Mouse (Mus musculus): ENCODE measurements at regions not wholly inside any gene's neighbourhood (a gene's known extent, or its start where the extent isn't known, plus 50 kb on each side); places are given as distances from the start of the nearest gene placed in this dataset.

DNA sequence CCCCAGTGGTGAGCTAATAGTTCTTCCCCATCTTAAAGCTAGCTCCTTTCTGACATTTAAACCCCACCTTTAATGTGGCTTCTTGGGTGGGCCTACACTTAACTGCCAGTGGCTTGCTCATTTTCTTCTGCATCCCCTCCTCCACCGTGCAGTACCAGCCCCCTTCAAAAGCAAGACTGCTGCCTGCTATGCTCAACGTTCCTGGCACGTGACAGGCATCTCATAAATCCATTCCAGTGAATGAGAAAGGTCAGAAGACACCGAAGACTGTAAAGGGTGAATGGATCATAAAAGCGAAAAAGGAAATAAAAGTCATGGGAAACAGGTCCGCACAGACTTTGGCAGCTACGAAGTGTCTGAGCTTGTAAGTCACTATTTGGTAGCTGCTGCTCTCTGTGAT is 212.8 kb upstream of the Prok2 start:
- Histone ChIP-seq H3K27me3 (no peaks in the 10 kb centered on the region), H3K4me1 (replicated peaks) (peaks cover 5% of the 10 kb centered on the region), H3K9me3 (no peaks in the 10 kb centered on the region), H3K9ac (no peak overlapping the region), H3K4me2 (no peak overlapping the region), H3K27ac (replicated peaks) (no peak overlapping the region), H3K4me3 (no peak overlapping the region), H3K36me3 (no peaks in the 10 kb centered on the region)
- WGBS: 55% methylated on average over 7 of the region's 7 CpGs
- no peak for ATAC-seq (ENCODE audit: low FRiP score, low read depth)

DNA sequence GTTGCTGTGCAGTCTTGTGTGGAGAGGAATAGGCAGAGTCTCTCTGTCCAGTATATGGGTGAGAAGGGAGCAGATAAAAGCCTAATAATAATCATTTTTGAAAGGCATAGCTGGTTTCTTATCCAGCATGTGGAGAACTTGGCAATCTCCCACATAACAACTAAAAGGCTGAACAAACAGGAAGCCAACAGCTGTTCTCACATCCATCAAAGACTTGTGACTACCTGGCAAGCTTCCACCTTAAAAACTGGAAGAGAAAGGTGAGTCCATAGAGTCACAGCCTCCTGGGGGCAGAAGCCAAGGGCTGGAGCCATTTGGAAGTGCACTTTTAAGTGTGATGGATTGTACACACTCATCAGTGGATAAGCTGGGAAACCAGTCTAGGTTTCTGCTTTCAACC is 210.5 kb upstream of the Prok2 start:
- peaks cover 10% of the 10 kb centered on the region for H3K4me1 ChIP-seq (replicated peaks)
- H3K36me3 ChIP-seq: no peaks in the 10 kb centered on the region
- no peak overlapping the region for H3K9ac ChIP-seq
- H3K27me3 ChIP-seq: no peaks in the 10 kb centered on the region
- no peak for ATAC-seq (ENCODE audit: low FRiP score, low read depth)
- no peak overlapping the region for H3K4me3 ChIP-seq
- H3K4me2 ChIP-seq: no peak overlapping the region
- no peaks in the 10 kb centered on the region for H3K9me3 ChIP-seq
- no peak overlapping the region for H3K27ac ChIP-seq (replicated peaks)

DNA sequence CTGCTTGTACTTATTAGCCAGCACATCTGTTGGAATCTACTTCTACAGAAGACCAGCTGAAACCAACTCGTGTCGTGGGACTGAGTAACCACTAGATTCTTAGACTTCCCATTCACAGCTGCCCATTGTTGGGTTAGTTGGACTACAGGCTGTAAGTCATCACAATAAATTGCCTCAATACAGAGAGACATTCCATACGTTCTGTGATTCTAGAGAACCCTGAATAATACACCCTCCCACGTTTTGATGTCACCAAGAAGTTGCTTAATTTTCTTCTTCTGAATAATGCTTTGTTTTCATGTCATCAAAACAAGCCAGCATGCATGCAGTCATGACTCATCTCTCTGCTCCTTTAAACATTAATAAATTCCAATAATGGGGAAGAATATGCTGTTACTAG is 209.2 kb upstream of the Prok2 start:
- H3K4me3 ChIP-seq: no peak overlapping the region
- no peak overlapping the region for H3K27ac ChIP-seq (replicated peaks)
- 87% methylated on average over 4 of the region's 4 CpGs for WGBS
- H3K4me2 ChIP-seq: no peak overlapping the region
- no peaks in the 10 kb centered on the region for H3K27me3 ChIP-seq
- ATAC-seq (ENCODE audit: low FRiP score, low read depth): no peak
- peaks cover 10% of the 10 kb centered on the region for H3K4me1 ChIP-seq (replicated peaks)
- H3K9ac ChIP-seq: no peak overlapping the region
- H3K9me3 ChIP-seq: no peaks in the 10 kb centered on the region
- H3K36me3 ChIP-seq: no peaks in the 10 kb centered on the region

DNA sequence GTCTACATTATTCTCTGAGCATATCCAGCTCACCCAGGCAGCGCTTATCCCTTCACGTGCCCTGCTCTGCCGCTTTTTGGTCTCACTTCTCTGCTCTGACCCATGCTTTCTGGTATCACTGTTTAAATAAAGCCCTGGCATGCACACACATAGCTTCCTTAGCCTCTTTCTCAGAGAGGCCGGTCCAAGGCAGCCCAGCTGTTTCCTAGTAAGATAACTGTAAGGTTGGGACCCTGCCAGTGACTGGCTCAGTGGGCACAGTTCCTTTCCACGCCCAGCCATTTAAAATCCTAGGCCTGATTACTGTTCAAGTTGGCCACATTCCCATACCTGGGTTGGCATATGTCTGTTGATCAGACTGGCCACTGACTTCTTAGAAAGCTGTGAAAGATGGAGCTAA is 208.2 kb upstream of the Prok2 start:
- no peaks in the 10 kb centered on the region for H3K9me3 ChIP-seq
- no peaks in the 10 kb centered on the region for H3K27me3 ChIP-seq
- H3K36me3 ChIP-seq: no peaks in the 10 kb centered on the region
- 65% methylated on average over 5 of the region's 5 CpGs for WGBS
- no peak overlapping the region for H3K4me2 ChIP-seq
- no peak overlapping the region for H3K4me3 ChIP-seq
- ATAC-seq (ENCODE audit: low FRiP score, low read depth): peak; percentile 61
- no peak overlapping the region for H3K27ac ChIP-seq (replicated peaks)
- H3K4me1 ChIP-seq (replicated peaks): peaks cover 10% of the 10 kb centered on the region
- H3K9ac ChIP-seq: no peak overlapping the region

DNA sequence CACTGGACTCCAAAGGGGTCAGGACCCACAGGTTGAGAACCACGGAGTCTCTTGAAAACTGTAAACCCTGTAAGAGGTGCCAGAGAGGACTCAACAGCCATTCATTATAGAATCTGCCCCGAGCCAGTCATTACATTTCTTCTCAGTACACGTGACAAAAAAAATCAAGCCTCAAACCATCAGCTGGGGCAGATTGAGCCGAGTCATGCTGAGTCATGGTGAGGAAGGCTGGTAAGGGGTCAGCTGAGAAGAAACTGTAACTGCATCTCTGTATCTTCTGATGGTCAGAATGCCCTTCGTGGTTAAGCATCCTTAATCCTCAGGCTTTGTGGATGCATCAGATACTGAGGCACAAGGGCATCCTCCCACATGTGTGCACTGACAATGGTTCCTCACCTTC is 207.2 kb upstream of the Prok2 start:
- Histone ChIP-seq H3K27me3 (no peaks in the 10 kb centered on the region), H3K27ac (replicated peaks) (no peak overlapping the region), H3K4me3 (no peak overlapping the region), H3K4me1 (replicated peaks) (peaks cover 10% of the 10 kb centered on the region), H3K36me3 (no peaks in the 10 kb centered on the region), H3K9ac (no peak overlapping the region), H3K4me2 (no peak overlapping the region), H3K9me3 (no peaks in the 10 kb centered on the region)
- no peak for ATAC-seq (ENCODE audit: low FRiP score, low read depth)
- WGBS: 80% methylated on average over 5 of the region's 5 CpGs

DNA sequence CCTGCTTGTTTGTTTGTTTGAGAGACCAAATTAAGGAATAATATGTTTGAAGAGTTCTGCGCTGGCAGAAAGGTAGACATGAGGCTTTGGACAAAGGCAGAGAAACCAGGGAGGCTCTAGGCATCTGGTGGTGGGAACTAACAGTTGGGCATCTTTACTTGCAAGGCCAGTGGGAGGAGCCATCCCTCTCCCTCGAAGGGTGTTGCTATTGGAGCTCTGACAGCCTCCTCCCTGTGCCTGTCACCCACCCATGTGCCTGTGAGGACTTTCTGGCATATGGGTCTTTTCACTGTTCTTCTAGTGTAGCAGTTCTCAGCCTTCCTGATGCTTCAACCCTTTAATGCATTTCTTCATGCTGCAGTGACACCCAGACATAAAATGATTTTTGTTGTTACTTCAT is 206.7 kb upstream of the Prok2 start:
- Histone ChIP-seq H3K4me2 (no peak overlapping the region), H3K27ac (replicated peaks) (no peak overlapping the region), H3K27me3 (no peaks in the 10 kb centered on the region), H3K9me3 (no peaks in the 10 kb centered on the region), H3K36me3 (no peaks in the 10 kb centered on the region), H3K4me1 (replicated peaks) (peaks cover 10% of the 10 kb centered on the region), H3K9ac (no peak overlapping the region), H3K4me3 (no peak overlapping the region)
- ATAC-seq (ENCODE audit: low FRiP score, low read depth): no peak
- 45% methylated on average over 2 of the region's 2 CpGs for WGBS

DNA sequence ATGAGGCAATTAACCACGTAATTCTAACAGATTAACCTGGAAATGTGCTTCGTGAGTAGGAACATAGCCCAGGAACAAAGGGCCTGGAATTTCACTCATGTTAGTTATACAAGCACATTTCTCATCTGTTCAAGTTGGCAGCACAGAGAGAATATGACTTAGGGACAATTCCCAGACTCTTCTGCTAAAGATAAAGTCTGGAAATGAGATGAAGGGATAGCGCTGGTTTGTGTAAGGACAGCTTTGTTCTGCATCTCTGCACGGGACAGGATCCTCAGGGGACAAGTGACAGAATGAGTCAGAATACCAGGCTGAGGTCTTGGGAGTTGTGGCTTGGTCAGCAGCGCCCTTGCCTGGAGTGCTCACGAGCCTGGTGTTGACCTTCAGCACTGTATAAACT is 206.2 kb upstream of the Prok2 start:
- ATAC-seq (ENCODE audit: low FRiP score, low read depth): no peak
- no peaks in the 10 kb centered on the region for H3K27me3 ChIP-seq
- H3K9ac ChIP-seq: no peak overlapping the region
- no peak overlapping the region for H3K4me2 ChIP-seq
- H3K4me1 ChIP-seq (replicated peaks): peaks cover 10% of the 10 kb centered on the region
- no peaks in the 10 kb centered on the region for H3K36me3 ChIP-seq
- H3K4me3 ChIP-seq: no peak overlapping the region
- 63% methylated on average over 6 of the region's 6 CpGs for WGBS
- H3K27ac ChIP-seq (replicated peaks): no peak overlapping the region
- H3K9me3 ChIP-seq: no peaks in the 10 kb centered on the region

DNA sequence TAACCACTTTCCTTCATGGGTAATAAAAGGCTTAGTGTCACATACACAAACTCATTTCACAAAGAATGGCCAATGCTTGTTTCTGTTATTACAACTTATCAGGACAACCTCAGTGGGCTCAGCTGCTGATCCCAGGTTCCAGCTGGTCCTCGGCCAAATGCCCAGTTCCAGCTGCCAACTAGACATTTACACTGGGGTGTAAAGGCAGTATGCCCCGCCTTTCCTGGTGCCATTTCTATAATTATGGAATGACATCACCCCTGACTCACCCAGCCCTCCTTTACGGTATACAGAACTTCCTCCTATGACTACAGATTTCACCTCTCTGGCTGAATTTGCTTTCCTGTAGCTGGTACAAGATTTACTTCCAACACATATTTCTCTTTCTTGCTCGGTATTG is 205.4 kb upstream of the Prok2 start:
- no peak for ATAC-seq (ENCODE audit: low FRiP score, low read depth)
- H3K36me3 ChIP-seq: no peaks in the 10 kb centered on the region
- H3K27me3 ChIP-seq: no peaks in the 10 kb centered on the region
- no peak overlapping the region for H3K4me2 ChIP-seq
- H3K27ac ChIP-seq (replicated peaks): no peak overlapping the region
- H3K9me3 ChIP-seq: no peaks in the 10 kb centered on the region
- 76% methylated on average over 4 of the region's 4 CpGs for WGBS
- H3K4me3 ChIP-seq: no peak overlapping the region
- peaks cover 10% of the 10 kb centered on the region for H3K4me1 ChIP-seq (replicated peaks)
- no peak overlapping the region for H3K9ac ChIP-seq

DNA sequence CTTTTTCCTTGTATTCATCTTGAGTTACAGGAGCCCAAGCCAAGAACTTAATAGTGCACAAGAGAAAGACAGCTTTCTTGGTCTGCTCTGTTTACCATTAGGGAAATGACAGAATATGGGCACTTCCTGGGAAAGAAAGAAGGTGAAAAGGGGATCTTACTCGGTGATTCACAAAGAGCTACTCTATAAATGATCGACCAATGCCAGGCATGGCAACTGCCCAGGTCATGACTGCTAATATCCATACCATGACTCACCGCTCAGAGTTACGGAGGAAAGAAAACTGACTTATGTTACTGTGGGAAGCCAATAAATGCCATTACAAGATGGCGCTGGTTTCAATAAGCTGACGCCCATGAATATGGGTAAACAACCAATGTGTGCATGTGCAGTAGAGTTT is 204.1 kb upstream of the Prok2 start:
- 93% methylated on average over 6 of the region's 6 CpGs for WGBS
- no peak overlapping the region for H3K9ac ChIP-seq
- H3K27ac ChIP-seq (replicated peaks): no peak overlapping the region
- no peaks in the 10 kb centered on the region for H3K27me3 ChIP-seq
- H3K9me3 ChIP-seq: no peaks in the 10 kb centered on the region
- no peak overlapping the region for H3K4me3 ChIP-seq
- ATAC-seq (ENCODE audit: low FRiP score, low read depth): no peak
- no peaks in the 10 kb centered on the region for H3K36me3 ChIP-seq
- no peak overlapping the region for H3K4me2 ChIP-seq
- peaks cover 10% of the 10 kb centered on the region for H3K4me1 ChIP-seq (replicated peaks)

DNA sequence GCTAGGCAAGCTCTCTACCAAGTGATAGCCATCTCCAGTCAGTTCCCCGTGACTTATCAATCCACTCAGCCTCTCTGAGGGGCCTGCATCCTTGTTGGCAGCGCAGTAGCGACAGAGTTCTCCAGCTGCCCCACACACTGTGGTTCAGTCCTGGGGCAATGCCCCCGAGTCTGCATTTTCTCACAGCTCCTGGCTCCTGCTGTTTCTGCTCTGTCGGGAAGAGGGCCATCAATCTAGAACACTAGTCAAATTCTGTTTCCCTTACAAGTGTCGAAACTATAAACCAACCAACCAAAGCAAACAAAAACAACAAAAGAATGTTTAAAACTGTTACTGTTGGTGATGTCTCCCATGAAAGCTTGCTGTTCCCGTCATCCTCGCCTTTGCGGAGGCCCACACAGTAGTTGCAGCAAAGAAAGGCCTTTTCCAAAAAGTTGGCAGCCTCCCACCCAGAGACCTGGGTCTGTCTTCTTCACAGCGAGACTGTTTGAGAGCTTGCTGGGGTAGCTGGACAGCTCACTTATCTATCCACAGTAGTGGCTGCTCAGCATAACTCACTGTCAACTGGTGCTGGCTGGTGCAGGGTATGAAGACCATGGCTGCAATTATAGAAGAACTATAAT is 201.9 kb upstream of the Prok2 start:
- no peaks in the 10 kb centered on the region; the same call in 1 of the 2 replicates for H3K27me3 ChIP-seq
- no peaks in the 10 kb centered on the region for H3K36me3 ChIP-seq
- no peak overlapping the region for H3K4me2 ChIP-seq
- H3K4me3 ChIP-seq: no peak overlapping the region
- H3K9me3 ChIP-seq: no peaks in the 10 kb centered on the region
- no peak for ATAC-seq (ENCODE audit: low FRiP score, low read depth)
- no peak overlapping the region for H3K27ac ChIP-seq (replicated peaks)
- no peak overlapping the region for H3K9ac ChIP-seq
- H3K4me1 ChIP-seq (replicated peaks): no peaks in the 10 kb centered on the region
- WGBS: 34% methylated on average over 10 of the region's 10 CpGs

DNA sequence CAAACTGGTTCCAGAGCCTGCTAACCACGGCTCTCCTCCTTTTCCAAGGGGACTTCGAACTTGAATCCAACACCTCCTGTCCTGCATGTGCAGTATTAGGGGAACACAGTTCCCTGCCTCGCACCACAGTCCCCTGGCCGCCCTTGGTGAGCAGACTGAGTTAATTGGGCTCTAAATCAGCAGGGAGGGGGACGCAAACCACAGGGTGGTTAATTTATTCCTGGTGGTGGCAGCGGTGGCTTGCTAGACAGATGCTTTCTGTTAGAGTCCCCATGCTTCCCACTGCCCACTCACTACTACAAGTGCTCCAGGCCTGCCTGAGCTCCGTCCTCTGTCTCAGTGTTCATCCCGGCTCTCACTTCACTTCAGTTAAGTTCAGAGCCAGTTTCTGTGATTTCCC is 198.0 kb upstream of the Prok2 start:
- no peak overlapping the region for H3K27ac ChIP-seq (replicated peaks)
- no peak overlapping the region for H3K4me2 ChIP-seq
- no peaks in the 10 kb centered on the region for H3K36me3 ChIP-seq
- H3K27me3 ChIP-seq: no peaks in the 10 kb centered on the region; the same call in 1 of the 2 replicates
- WGBS: 54% methylated on average over 8 of the region's 8 CpGs
- no peak overlapping the region for H3K4me3 ChIP-seq
- H3K4me1 ChIP-seq (replicated peaks): no peaks in the 10 kb centered on the region
- ATAC-seq (ENCODE audit: low FRiP score, low read depth): no peak
- H3K9ac ChIP-seq: no peak overlapping the region
- H3K9me3 ChIP-seq: no peaks in the 10 kb centered on the region

DNA sequence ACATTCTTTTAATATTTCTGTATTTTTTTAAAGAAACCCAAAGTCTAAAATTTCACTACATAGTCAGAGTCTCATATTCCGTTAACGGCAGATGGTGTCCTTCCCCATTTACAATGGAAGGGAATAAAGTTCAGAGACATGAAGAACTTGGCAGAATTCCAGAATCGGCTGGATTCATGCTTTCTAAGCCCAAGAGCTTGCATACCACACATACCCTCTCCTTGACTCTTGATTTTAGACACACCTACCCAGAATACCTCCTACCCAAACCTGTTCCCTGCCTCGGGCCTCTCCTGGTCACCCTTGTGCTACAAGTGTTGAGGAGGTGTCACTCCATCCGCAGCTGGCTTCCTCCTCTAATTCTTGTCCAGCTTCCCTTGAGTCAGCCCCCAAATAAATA is 195.8 kb upstream of the Prok2 start:
- Histone ChIP-seq H3K4me2 (no peak overlapping the region), H3K4me1 (replicated peaks) (no peaks in the 10 kb centered on the region), H3K27ac (replicated peaks) (no peak overlapping the region), H3K27me3 (no peaks in the 10 kb centered on the region; the same call in 1 of the 2 replicates), H3K9me3 (no peaks in the 10 kb centered on the region), H3K9ac (no peak overlapping the region), H3K36me3 (no peaks in the 10 kb centered on the region), H3K4me3 (no peak overlapping the region)
- ATAC-seq (ENCODE audit: low FRiP score, low read depth): no peak
- WGBS: 82% methylated on average over 5 of the region's 5 CpGs

DNA sequence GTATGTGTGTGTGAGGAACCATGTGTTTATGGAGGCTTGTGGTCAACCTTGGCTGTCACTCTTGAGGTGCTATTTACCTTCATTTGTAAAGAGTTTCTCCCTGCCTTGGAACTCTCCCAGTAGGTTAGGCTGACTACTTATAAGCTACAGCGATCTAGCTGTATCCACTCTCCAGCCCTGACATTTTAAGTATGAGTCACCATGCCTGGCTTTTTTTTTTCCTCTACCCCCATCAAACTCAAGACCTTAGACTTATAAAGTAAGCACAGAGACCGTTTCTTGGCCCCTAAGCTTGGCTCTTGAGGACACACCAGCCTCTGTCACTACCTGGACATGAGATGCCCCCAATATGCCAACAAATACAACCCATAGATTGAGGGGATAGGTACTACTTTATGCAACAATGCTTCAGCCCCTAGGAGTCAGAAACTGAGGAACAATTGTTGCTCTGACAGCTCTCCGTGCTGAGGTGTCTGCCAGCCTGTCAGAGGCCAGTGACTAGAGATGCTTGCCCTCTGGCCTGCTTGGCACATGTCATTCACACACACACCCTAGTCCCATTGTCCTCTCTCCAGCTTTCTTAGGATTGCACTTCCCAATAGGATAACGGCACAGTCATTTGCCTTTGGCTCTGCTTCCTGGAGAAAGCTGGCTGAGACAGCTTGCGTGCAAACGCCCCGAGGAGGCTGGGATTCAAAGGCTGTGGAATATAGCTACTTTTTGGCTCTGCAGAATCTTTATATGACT is 193.8 kb upstream of the Prok2 start:
- Histone ChIP-seq H3K9ac (no peak overlapping the region), H3K27ac (replicated peaks) (no peak overlapping the region), H3K9me3 (no peaks in the 10 kb centered on the region), H3K36me3 (no peaks in the 10 kb centered on the region), H3K4me2 (no peak overlapping the region), H3K27me3 (no peaks in the 10 kb centered on the region; the same call in 1 of the 2 replicates), H3K4me3 (no peak overlapping the region), H3K4me1 (replicated peaks) (no peaks in the 10 kb centered on the region; the same call in 1 of the 2 replicates)
- no peak for ATAC-seq (ENCODE audit: low FRiP score, low read depth)
- 68% methylated on average over 7 of the region's 7 CpGs for WGBS
